In the genomic region with DNA sequence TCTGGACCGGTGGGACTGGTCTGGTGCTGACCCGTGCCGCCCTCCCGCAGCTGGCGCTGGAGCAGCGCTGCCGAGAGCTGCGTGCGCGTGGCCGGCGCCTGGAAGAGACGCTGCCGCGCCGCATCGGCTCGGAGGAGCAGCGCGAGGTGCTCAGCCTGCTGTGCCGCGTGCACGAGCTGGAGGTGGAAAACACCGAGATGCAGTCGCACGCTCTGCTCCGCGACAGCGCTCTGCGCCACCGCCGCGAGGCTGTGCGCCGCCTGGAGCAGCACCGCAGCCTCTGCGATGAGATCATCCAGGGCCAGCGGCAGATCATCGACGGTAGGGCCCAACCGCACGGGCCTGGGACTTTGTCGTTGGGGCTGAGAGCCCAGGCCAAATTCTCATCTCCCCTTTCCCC, we compare ENCODE assay signal across 9 mouse cellular contexts. TPM values are rescaled to one million over a fixed set of nuclear protein-coding genes. Genes with fewer than 3 reads are reported as not detected.
DNase-seq lines count a peak whose midpoint lies in the region; ATAC-seq lines count a peak whose summit lies in the region.
"Had no signal": no experiment of that assay in that cellular context is flagged by ENCODE, and none has a peak within 500 bp of the region (broad histone marks: within the 10 kb centered on the region; RNA-seq: fewer than 3 reads in every experiment).

No protein-coding gene starts in this region.

- peak overlapping the region; percentile 38; the same call in 1 of the 2 replicates for H3K9ac ChIP-seq in kidney, embryonic 14.5 days (ENCODE audit: low read depth, low read length)
- peak overlapping the region; percentile 56 for H3K9ac ChIP-seq in forebrain, embryonic 14.5 days (ENCODE audit: low read length)
- H3K9ac ChIP-seq in limb, embryonic 15.5 days: no peak overlapping the region
- H3K9ac ChIP-seq: liver, embryonic 14.5 days had no signal

- ATAC-seq in kidney, embryonic 14.5 days (ENCODE audit: low FRiP score, low TSS enrichment): no peak
- peak; percentile 77 for ATAC-seq in forebrain, embryonic 14.5 days
- no peak for ATAC-seq in limb, embryonic 15.5 days (ENCODE audit: insufficient number of reproducible peaks, low FRiP score, low TSS enrichment, low read depth)

- DNase-seq in kidney, postnatal 36 days: no peak
- peak; percentile 42 for DNase-seq in adrenal gland, postnatal 10 days
- peak; percentile 82 for DNase-seq in forebrain, embryonic 14.5 days (ENCODE audit: low spot score)
- peak; percentile 59 for DNase-seq in splenic B cell, adult 2 months (ENCODE audit: low read depth, low spot score)
- DNase-seq in urinary bladder, adult 18-20 months (ENCODE audit: low spot score in 2 of 2): no peak
- DNase-seq in thymus, postnatal 0 days (ENCODE audit: low spot score): no peak

- peak overlapping the region; percentile 49 for H3K4me2 ChIP-seq in kidney, embryonic 14.5 days (replicated peaks; ENCODE audit: low read depth, low read length)
- peak overlapping the region; percentile 60 for H3K4me2 ChIP-seq in forebrain, embryonic 14.5 days (ENCODE audit: low read length)
- H3K4me2 ChIP-seq in limb, embryonic 15.5 days: peak overlapping the region; percentile 56

- H3K36me3 ChIP-seq in kidney, embryonic 14.5 days (ENCODE audit: control insufficient read depth, insufficient read depth, low read length): no peaks in the 10 kb centered on the region
- no peaks in the 10 kb centered on the region for H3K36me3 ChIP-seq in forebrain, embryonic 14.5 days (ENCODE audit: control insufficient read depth, insufficient read depth, low read length)
- H3K36me3 ChIP-seq in limb, embryonic 15.5 days: no peaks in the 10 kb centered on the region
- no peaks in the 10 kb centered on the region for H3K36me3 ChIP-seq in splenic B cell, adult 2 months (ENCODE audit: control insufficient read depth, insufficient read depth, low read length, poor library complexity, severe bottlenecking)

- H3K27ac ChIP-seq in kidney, embryonic 14.5 days (ENCODE audit: low read depth, low read length): no peak overlapping the region
- H3K27ac ChIP-seq in forebrain, embryonic 14.5 days (ENCODE audit: low read depth, low read length): no peak overlapping the region
- H3K27ac ChIP-seq in limb, embryonic 15.5 days: no peak overlapping the region
- H3K27ac ChIP-seq: liver, embryonic 14.5 days had no signal

- peaks cover 7% of the 10 kb centered on the region for H3K4me1 ChIP-seq in kidney, embryonic 14.5 days (ENCODE audit: control insufficient read depth, insufficient read depth, low read length)
- peaks cover 5% of the 10 kb centered on the region for H3K4me1 ChIP-seq in forebrain, embryonic 14.5 days (ENCODE audit: control insufficient read depth, insufficient read depth, low read length)
- H3K4me1 ChIP-seq in limb, embryonic 15.5 days: peaks cover 18% of the 10 kb centered on the region

- H3K4me3 ChIP-seq in kidney, embryonic 14.5 days (ENCODE audit: low read length): peak overlapping the region; percentile 32
- peak overlapping the region; percentile 27 for H3K4me3 ChIP-seq in forebrain, embryonic 14.5 days (ENCODE audit: low read depth, low read length)
- peak overlapping the region; percentile 26 for H3K4me3 ChIP-seq in limb, embryonic 15.5 days

- WGBS in kidney, embryonic 14.5 days: 2% methylated on average over 43 of the region's 43 CpGs
- 1% methylated on average over 43 of the region's 43 CpGs for WGBS in forebrain, embryonic 14.5 days
- WGBS in limb, embryonic 15.5 days: 1% methylated on average over 43 of the region's 43 CpGs

- H3K27me3 ChIP-seq in kidney, embryonic 14.5 days (ENCODE audit: control insufficient read depth, insufficient read depth, low read length): peaks cover 56% of the 10 kb centered on the region
- H3K27me3 ChIP-seq in forebrain, embryonic 14.5 days (replicated peaks; ENCODE audit: control insufficient read depth, insufficient read depth, low read length): peaks cover 16% of the 10 kb centered on the region
- peaks cover 97% of the 10 kb centered on the region for H3K27me3 ChIP-seq in limb, embryonic 15.5 days
- no peaks in the 10 kb centered on the region for H3K27me3 ChIP-seq in splenic B cell, adult 2 months (ENCODE audit: control insufficient read depth, insufficient read depth, low read length, poor library complexity, severe bottlenecking)

- no peaks in the 10 kb centered on the region for H3K9me3 ChIP-seq in kidney, embryonic 14.5 days (ENCODE audit: control insufficient read depth, low read length)
- no peaks in the 10 kb centered on the region for H3K9me3 ChIP-seq in forebrain, embryonic 14.5 days (replicated peaks; ENCODE audit: control insufficient read depth, low read length)
- no peaks in the 10 kb centered on the region for H3K9me3 ChIP-seq in limb, embryonic 15.5 days

RNA-seq across cellular contexts. Expression of gene Btbd17, which starts 9.4 kb away (rescaled TPM):
- polyA plus RNA-seq in kidney, embryonic 14.5 days (2014; fragmentation: Nextera tagmentation; extraction: Ambion mirVana): 0.77 and 1.6 TPM in 2 replicates
- total RNA-seq in adrenal gland, postnatal 10 days (2021): under 1 TPM; 0.21 to 0.33 TPM
- 22.1 and 24.7 TPM in 2 replicates for polyA plus RNA-seq in forebrain, embryonic 14.5 days (2014; fragmentation: Nextera tagmentation; extraction: Ambion mirVana)
- 0.86 and 1.7 TPM in 2 replicates for polyA plus RNA-seq in limb, embryonic 15.5 days (2015; fragmentation: Nextera tagmentation; extraction: Ambion mirVana)
- polyA plus RNA-seq in thymus, postnatal 0 days (2015; fragmentation: Nextera tagmentation; extraction: Ambion mirVana): 0.14 TPM in 1 of 2 replicates, not detected in the other
- polyA plus RNA-seq: liver, embryonic 14.5 days had no signal

RNA-seq across cellular contexts. Expression of gene Gpr142, which starts 12.4 kb away (rescaled TPM):
- polyA plus RNA-seq in kidney, embryonic 14.5 days (2014; fragmentation: Nextera tagmentation; extraction: Ambion mirVana): 0.19 TPM in 1 of 2 replicates, not detected in the other
- not detected for total RNA-seq in adrenal gland, postnatal 10 days (2021)
- polyA plus RNA-seq in forebrain, embryonic 14.5 days (2014; fragmentation: Nextera tagmentation; extraction: Ambion mirVana): not detected in 2 replicates
- not detected in 2 replicates for polyA plus RNA-seq in limb, embryonic 15.5 days (2015; fragmentation: Nextera tagmentation; extraction: Ambion mirVana)
- polyA plus RNA-seq in thymus, postnatal 0 days (2015; fragmentation: Nextera tagmentation; extraction: Ambion mirVana): not detected in 2 replicates
- polyA plus RNA-seq: liver, embryonic 14.5 days had no signal

RNA-seq across cellular contexts. Expression of gene Kif19a, which starts 21.1 kb away (rescaled TPM):
- 0.14 and 0.21 TPM in 2 replicates for polyA plus RNA-seq in kidney, embryonic 14.5 days (2014; fragmentation: Nextera tagmentation; extraction: Ambion mirVana)
- total RNA-seq in adrenal gland, postnatal 10 days (2021): 1 to 10 TPM in 1 of 2 experiments, under 1 TPM in 1; 0.67 to 1.1 TPM
- polyA plus RNA-seq in forebrain, embryonic 14.5 days (2014; fragmentation: Nextera tagmentation; extraction: Ambion mirVana): 0.23 and 0.34 TPM in 2 replicates
- 0.15 and 0.17 TPM in 2 replicates for polyA plus RNA-seq in limb, embryonic 15.5 days (2015; fragmentation: Nextera tagmentation; extraction: Ambion mirVana)
- polyA plus RNA-seq in thymus, postnatal 0 days (2015; fragmentation: Nextera tagmentation; extraction: Ambion mirVana): 0.09 TPM in 2 replicates

RNA-seq across cellular contexts. Expression of gene Dnaic2, which starts 59.1 kb away (rescaled TPM):
- polyA plus RNA-seq in kidney, embryonic 14.5 days (2014; fragmentation: Nextera tagmentation; extraction: Ambion mirVana): 0.28 and 0.36 TPM in 2 replicates
- total RNA-seq in adrenal gland, postnatal 10 days (2021): under 1 TPM; 0.55 to 0.57 TPM
- 2.1 and 3.0 TPM in 2 replicates for polyA plus RNA-seq in forebrain, embryonic 14.5 days (2014; fragmentation: Nextera tagmentation; extraction: Ambion mirVana)
- polyA plus RNA-seq in limb, embryonic 15.5 days (2015; fragmentation: Nextera tagmentation; extraction: Ambion mirVana): 1.1 and 1.3 TPM in 2 replicates
- polyA plus RNA-seq in thymus, postnatal 0 days (2015; fragmentation: Nextera tagmentation; extraction: Ambion mirVana): 0.94 and 1.1 TPM in 2 replicates

Comparison
In these comparisons a context has a peak if more than half of its experiments do, and no peak if none do; other contexts are left out.
1. DNase-seq: peak in adrenal gland, postnatal 10 days (single experiment), forebrain, embryonic 14.5 days (single experiment) and splenic B cell, adult 2 months (single experiment); none in kidney, postnatal 36 days (0 of 2), urinary bladder, adult 18-20 months (0 of 2) and thymus, postnatal 0 days (single experiment).
2. Peak in every context shown above with its lines, with median percentiles within 50 percentile points of each other: H3K4me2 ChIP-seq and H3K4me3 ChIP-seq.